Mouse (Mus musculus): Measurements from ENCODE around the gene Gm4553. TPM values are rescaled to one million over a fixed set of nuclear protein-coding genes. Genes with fewer than 3 reads are reported as not detected.
"Not testable (repeated sequence)": the region's sequence is repeated elsewhere in the genome, so short reads cannot be mapped to it uniquely, and the experiment has no call there.

The Gm4553 gene
- total RNA-seq, 4 experiments from 2014 or later = not detected

DNA sequence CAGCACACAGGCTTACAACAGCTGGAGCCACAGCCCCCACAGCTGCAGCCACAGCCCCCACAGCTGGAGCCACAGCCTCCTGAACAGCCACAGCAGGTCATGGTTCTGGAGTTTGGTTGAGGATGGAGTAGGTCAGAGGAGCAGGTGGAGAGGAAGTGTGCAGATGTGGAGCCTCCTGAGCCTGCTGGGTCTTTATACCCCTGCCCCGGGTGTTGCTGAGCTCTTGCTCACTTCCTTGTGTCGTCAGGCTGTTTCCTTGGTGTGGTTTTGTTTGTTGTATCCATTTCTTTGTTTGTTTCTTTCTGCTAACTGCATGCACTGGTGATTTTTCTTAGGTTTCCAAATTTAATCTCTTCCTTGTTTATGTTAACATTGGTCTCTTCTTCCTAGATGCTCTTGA is 29.6 kb downstream of the Gm4553 start, which contains the start of gene Gm39115:
TSS of gene Gm39115 (minus strand) at position 101 of the 400 bp plus-strand sequence.
- DNase-seq (ENCODE audit: low spot score in 2 of 2) = not testable (repeated sequence)

DNA sequence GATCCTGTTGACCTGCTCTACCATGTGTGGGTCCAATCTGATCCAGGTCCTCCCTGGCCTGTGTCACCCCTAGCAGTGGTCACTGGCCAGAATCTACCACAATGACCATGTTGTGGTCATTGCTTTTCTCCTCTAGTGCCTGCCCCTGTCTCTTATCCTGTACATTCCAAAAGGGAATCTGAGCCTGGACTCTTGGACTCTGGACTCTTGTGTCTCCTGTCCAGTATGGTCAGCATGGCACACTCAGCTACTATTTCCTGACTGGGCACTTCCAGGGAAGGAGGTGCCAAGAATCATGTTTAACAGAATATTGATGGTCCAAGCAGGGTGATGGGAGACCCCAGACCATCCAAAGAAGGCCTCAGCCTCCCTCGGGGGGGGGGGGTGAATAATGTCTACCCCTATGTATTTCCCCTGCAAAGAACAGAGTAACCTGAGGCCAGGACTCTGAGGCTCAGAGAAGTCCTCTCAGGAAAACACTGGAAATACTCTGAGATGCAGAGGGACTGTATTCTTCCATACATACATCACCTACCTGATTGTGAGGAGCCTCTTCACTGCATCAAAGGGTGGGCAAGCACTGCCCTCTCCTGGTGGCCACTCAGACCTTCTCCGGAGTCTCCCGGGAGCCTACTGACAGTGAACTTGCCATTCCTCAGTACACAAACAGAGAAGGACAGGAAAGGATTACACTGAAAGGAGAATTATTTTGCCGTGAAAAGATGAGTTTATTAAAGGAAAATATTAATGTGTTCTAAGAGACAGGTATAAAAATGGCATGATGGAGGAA is 31.1 kb downstream of the Gm4553 start:
- DNase-seq (ENCODE audit: low spot score in 2 of 2) = no peak

DNA sequence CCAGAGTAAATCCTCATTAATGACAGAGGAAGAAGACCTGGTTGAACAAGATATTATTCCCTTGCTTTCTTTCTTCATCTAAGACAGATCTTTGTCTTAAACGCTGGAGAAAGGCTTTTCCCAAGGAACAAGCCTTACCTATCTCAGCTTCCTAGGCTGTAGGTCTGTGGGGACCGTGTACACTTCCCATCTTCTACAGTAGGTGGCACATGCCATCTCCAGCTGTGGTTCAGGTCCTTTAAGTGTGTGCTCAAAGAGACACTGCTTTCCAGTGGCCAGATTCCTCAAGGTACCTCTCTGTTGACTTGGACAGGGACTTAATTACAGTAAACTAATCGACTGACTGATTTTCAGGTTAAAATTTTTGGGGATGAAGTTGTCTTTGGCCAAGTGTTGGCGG is 36.7 kb downstream of the Gm4553 start:
- no peak for DNase-seq (ENCODE audit: low spot score in 2 of 2)

DNA sequence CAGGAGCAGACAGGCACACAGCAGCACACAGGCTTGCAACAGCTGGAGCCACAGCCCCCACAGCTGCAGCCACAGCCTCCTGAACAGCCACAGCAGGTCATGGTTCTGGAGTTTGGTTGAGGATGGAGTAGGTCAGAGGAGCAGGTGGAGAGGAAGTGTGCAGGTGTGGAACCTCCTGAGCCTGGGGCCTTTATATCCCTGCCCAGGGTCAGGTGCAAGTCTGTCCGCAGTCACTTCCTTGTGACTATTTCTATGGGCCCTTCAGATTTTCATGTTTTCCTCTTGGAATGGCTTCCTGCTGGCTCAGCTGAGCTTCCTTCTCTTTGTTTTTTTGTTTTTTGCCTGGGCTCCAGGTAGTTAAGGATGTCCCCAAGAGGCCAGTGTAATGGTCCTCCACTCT is 44.9 kb downstream of the Gm4553 start, which contains the start of gene Gm45618:
TSS of gene Gm45618 (minus strand) at position 101 of the 400 bp plus-strand sequence.
- not testable (repeated sequence) for DNase-seq (ENCODE audit: low spot score in 2 of 2)

DNA sequence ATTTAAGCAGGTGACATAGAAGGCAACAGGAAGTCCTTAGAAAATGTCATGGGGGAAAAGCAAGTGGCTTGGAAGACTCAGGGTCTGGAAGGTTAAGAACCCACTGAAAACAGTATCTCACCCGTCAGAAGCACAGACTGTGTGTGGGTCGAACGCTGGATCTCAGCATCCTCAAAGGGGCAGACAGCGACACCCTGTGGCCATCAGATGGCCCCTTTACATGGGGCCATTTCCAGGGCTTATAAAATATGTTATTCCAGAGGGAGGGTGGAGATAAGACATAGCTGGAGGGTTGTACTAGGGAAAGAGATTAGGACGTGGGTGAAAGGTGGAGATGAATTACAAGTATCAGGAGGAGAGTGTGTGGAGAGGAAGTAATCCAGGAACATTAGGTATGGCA is 45.9 kb downstream of the Gm4553 start:
- no peak for DNase-seq (ENCODE audit: low spot score in 2 of 2)

Other genes with a start within 250 kb of the Gm4553 start
- 10 to 100 TPM; 34.6 to 38.3 (median 34.9) TPM for gene Tollip, start 247.2 kb downstream of the Gm4553 start, total RNA-seq (2022)
- under 1 TPM in 1 of 4 experiments, not detected in 3; 0.10 TPM for gene Brsk2, start 216.0 kb downstream of the Gm4553 start, total RNA-seq (2022)
- 10 to 100 TPM; 53.3 to 58.5 (median 55.9) TPM for gene Mob2, start 104.7 kb downstream of the Gm4553 start, total RNA-seq (2022)
- gene Dusp8, start 69.9 kb downstream of the Gm4553 start, total RNA-seq (2022) = 10 to 100 TPM; 20.5 to 33.4 (median 27.6) TPM
- gene Gm45618, start 45.0 kb downstream of the Gm4553 start, total RNA-seq (2022) = not detected
- not detected for gene Gm39115, start 29.7 kb downstream of the Gm4553 start, total RNA-seq (2022)
- not detected for gene Gm45337, start 21.1 kb downstream of the Gm4553 start, total RNA-seq (2022)
- not detected for gene Gm29735, start 8.6 kb downstream of the Gm4553 start, total RNA-seq (2022)
- not detected for gene Krtap5-2, start 10.3 kb upstream of the Gm4553 start, total RNA-seq (2022)
- gene Gm10153, start 24.6 kb upstream of the Gm4553 start, total RNA-seq (2022) = not detected
- gene Krtap5-3, start 35.6 kb upstream of the Gm4553 start, total RNA-seq (2022) = not detected
- not detected for gene Gm7579, start 46.1 kb upstream of the Gm4553 start, total RNA-seq (2022)
- not detected for gene Krtap5-5, start 64.2 kb upstream of the Gm4553 start, total RNA-seq (2022)
- not detected for gene Gm40460, start 75.3 kb upstream of the Gm4553 start, total RNA-seq (2022)
- gene Gm2431, start 92.6 kb upstream of the Gm4553 start, total RNA-seq (2022) = not detected
- gene Gm4559, start 108.6 kb upstream of the Gm4553 start, total RNA-seq (2022) = not detected
- not detected for gene Krtap5-1, start 131.4 kb upstream of the Gm4553 start, total RNA-seq (2022)
- not detected for gene Krtap5-4, start 137.8 kb upstream of the Gm4553 start, total RNA-seq (2022)
- gene Ifitm10, start 208.0 kb upstream of the Gm4553 start, total RNA-seq (2022) = 1 to 10 TPM; 1.6 to 2.4 (median 2.1) TPM
- gene Gm49369, start 216.9 kb upstream of the Gm4553 start, total RNA-seq (2022) = 1 to 10 TPM; 1.7 to 8.5 (median 4.8) TPM
- 100 to 1,000 TPM; 443 to 485 (median 471) TPM for gene Ctsd, start 222.3 kb upstream of the Gm4553 start, total RNA-seq (2022)